8 mouse cellular contexts compared by ENCODE assay signal in the genomic region with DNA sequence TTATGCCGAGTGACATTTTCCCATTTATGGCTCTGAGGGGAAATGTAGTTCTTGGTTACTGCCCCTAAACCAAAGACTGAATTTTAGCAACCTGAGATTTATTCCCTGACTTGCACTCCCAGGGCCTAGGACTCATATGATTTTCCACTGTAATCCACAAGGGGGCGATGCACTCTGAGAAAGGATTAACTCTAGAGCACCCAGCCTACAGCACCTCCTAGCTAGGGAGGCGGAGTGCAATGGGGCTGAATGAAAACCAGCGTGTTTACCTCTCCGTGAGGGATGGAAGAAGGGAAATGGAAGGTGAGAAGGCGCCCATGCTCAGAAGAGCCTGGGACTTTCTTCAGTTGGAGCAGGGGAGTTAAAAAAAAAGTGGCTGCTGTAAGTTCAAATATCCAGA.
DNase-seq lines count a peak whose midpoint lies in the region; ATAC-seq and TF ChIP-seq lines count a peak whose summit lies in the region.
"Had no signal": no experiment of that assay in that cellular context is flagged by ENCODE, and none has a peak within 500 bp of the region (broad histone marks: within the 10 kb centered on the region; RNA-seq: fewer than 3 reads in every experiment).

No protein-coding gene starts in this region.

- no peak overlapping the region for H3K27ac ChIP-seq in neural tube, embryonic 11.5 days (ENCODE audit: low read depth, low read length)
- H3K27ac ChIP-seq: macrophage had no signal

- no peaks in the 10 kb centered on the region for H3K27me3 ChIP-seq in neural tube, embryonic 11.5 days (ENCODE audit: control insufficient read depth, insufficient read depth, low read length)

- TF ChIP-seq POLR2A in brain, embryonic 14.5 days (IDR thresholded peaks at IDR 0.05; ENCODE audit: borderline replicate concordance, extremely low read depth, insufficient read depth, insufficient read length, poor library complexity, severe bottlenecking): no peak

- H3K9ac ChIP-seq in neural tube, embryonic 11.5 days (ENCODE audit: low read length): no peak overlapping the region

- ATAC-seq in neural tube, embryonic 11.5 days (ENCODE audit: insufficient read depth, low FRiP score, low TSS enrichment): peak; percentile 72

- TF ChIP-seq CTCF in brain, embryonic 14.5 days (IDR thresholded peaks at IDR 0.05; ENCODE audit: borderline replicate concordance, extremely low read depth, insufficient read depth, insufficient read length): peak; percentile 54; the same call in 1 of the 2 replicates

- no peaks in the 10 kb centered on the region for H3K36me3 ChIP-seq in neural tube, embryonic 11.5 days (ENCODE audit: control insufficient read depth, insufficient read depth, low read length)

- no peaks in the 10 kb centered on the region for H3K9me3 ChIP-seq in neural tube, embryonic 11.5 days (ENCODE audit: control insufficient read depth, low read length)

- no peaks in the 10 kb centered on the region for H3K4me1 ChIP-seq in neural tube, embryonic 11.5 days (ENCODE audit: control insufficient read depth, insufficient read depth, low read length)

- DNase-seq in ovary, adult 18-20 months (ENCODE audit: low spot score): peak; percentile 35
- no peak for DNase-seq in ovary, postnatal 10 days (ENCODE audit: low spot score)
- DNase-seq in brain, embryonic 14.5 days (ENCODE audit: low read depth): peak; percentile 48
- DNase-seq in forelimb bud, embryonic 11.5 days (ENCODE audit: low read depth, low spot score): peak; percentile 57
- DNase-seq in layer of hippocampus, adult 9-11 months: peak; percentile 45
- DNase-seq in neural tube, embryonic 11.5 days (ENCODE audit: low spot score): peak; percentile 22
- DNase-seq in spleen, adult 12 weeks (ENCODE audit: low spot score): no peak

- H3K4me2 ChIP-seq in neural tube, embryonic 11.5 days (ENCODE audit: low read depth): no peak overlapping the region

- 21% methylated on average over 6 of the region's 6 CpGs for WGBS in neural tube, embryonic 11.5 days

- H3K4me3 ChIP-seq in neural tube, embryonic 11.5 days (ENCODE audit: low read depth, low read length): no peak overlapping the region

Comparison
In these comparisons a context has a peak if more than half of its experiments do, and no peak if none do; other contexts are left out.
1. DNase-seq: peak in ovary, adult 18-20 months (single experiment), brain, embryonic 14.5 days (single experiment), forelimb bud, embryonic 11.5 days (single experiment), layer of hippocampus, adult 9-11 months (single experiment) and neural tube, embryonic 11.5 days (single experiment); none in ovary, postnatal 10 days (single experiment) and spleen, adult 12 weeks (single experiment).